Mouse (Mus musculus): ENCODE data around the gene Xirp1. TPM values are rescaled to one million over a fixed set of nuclear protein-coding genes. Genes with fewer than 3 reads are reported as not detected.

Gene Xirp1
- polyA plus RNA-seq, 1 experiment from 2014 or later = 0.03 TPM

DNA sequence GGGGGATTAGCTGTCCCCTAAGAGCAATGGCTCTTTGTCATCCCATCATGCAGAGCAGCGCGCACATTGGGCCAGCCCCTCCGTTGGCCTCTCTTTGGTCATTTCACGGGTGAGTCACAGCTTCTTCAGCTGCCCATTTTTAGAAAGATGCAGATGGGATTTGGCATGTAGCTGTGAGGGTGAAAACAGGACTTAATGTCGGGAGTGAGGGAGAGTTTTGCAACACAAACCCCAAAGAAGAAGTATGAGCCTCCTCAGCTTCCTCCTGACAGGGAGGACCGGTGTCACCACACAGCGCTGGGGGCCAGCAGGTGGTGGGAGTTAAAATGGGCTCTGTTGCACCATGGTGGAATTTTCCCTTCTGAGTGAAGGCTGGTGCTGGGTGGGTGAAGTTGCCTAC, 19.7 kb upstream of the Xirp1 start:
- Histone ChIP-seq H3K36me3 (no peaks in the 10 kb centered on the region), H3K27me3 (no peaks in the 10 kb centered on the region), H3K9ac (replicated peaks) (no peak overlapping the region), H3K4me2 (replicated peaks) (no peak overlapping the region), H3K4me3 (replicated peaks) (no peak overlapping the region), H3K27ac (no peak overlapping the region), H3K9me3 (no peaks in the 10 kb centered on the region), H3K4me1 (replicated peaks) (no peaks in the 10 kb centered on the region)
- ATAC-seq = no peak
- 84% methylated on average over 7 of the region's 7 CpGs for WGBS

DNA sequence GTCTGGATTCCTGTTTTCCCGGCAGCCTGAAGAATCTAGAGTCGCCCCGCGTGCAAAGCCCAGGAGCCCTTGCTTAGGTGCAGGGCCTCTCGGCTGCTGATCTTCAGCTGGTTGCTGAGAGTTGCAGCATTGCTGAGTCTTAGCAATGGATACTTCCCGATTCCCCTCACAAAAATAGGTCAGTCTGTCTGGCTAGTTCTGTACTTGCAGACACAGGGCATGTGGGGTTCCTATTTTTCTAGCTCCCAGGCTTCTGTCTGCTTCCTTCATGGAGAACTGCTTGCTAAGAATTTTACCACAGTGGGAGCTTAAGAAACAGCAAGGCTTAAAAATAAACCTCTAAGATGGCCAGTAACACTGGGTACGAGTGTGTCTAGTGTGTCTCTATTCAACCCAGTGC, 14.0 kb upstream of the Xirp1 start:
- 84% methylated on average over 7 of the region's 7 CpGs for WGBS
- Histone ChIP-seq H3K4me1 (replicated peaks) (no peaks in the 10 kb centered on the region), H3K4me3 (replicated peaks) (no peak overlapping the region), H3K27ac (no peak overlapping the region), H3K27me3 (no peaks in the 10 kb centered on the region), H3K36me3 (no peaks in the 10 kb centered on the region), H3K9me3 (no peaks in the 10 kb centered on the region), H3K9ac (replicated peaks) (no peak overlapping the region), H3K4me2 (replicated peaks) (no peak overlapping the region)
- ATAC-seq = no peak

- no peak for ATAC-seq
- Histone ChIP-seq H3K27me3 (no peaks in the 10 kb centered on the region), H3K4me3 (replicated peaks) (no peak overlapping the region), H3K9me3 (no peaks in the 10 kb centered on the region), H3K27ac (no peak overlapping the region), H3K4me1 (replicated peaks) (no peaks in the 10 kb centered on the region), H3K9ac (replicated peaks) (no peak overlapping the region), H3K36me3 (no peaks in the 10 kb centered on the region), H3K4me2 (replicated peaks) (no peak overlapping the region)
- WGBS = 71% methylated on average over 8 of the region's 8 CpGs
Measured at GRCm38 (mm10) chr9:120034375-120034774, 11.0 kb upstream of the Xirp1 start.

DNA sequence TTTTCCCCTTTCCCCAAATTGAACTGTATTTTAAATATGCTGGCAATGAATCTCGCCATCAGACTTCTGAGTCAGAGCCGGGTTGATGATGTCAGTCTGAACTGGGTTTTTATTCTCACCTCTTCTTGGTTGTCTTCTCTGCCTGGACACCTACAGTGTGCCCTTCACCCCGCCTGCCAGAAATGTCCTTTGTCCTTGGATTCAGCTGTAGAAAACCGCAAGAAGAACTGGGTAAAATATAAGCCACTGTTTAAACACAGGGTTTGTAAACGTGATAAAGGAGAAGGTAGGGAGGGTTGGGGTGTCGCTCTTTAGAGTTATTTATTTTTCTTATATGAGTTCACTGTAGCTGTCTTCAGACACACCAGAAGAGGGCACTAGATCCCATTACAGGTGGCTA, 9.3 kb upstream of the Xirp1 start:
- 89% methylated on average over 6 of the region's 6 CpGs for WGBS
- no peaks in the 10 kb centered on the region for H3K36me3 ChIP-seq
- no peak overlapping the region for H3K4me3 ChIP-seq (replicated peaks)
- ATAC-seq = no peak
- H3K9ac ChIP-seq (replicated peaks) = no peak overlapping the region
- H3K9me3 ChIP-seq = no peaks in the 10 kb centered on the region
- no peaks in the 10 kb centered on the region for H3K27me3 ChIP-seq
- H3K4me1 ChIP-seq (replicated peaks) = 0 out of 2 replicates have a peak, but pooled peaks cover under 1% of the 10 kb centered on the region
- no peak overlapping the region for H3K4me2 ChIP-seq (replicated peaks)
- no peak overlapping the region for H3K27ac ChIP-seq

DNA sequence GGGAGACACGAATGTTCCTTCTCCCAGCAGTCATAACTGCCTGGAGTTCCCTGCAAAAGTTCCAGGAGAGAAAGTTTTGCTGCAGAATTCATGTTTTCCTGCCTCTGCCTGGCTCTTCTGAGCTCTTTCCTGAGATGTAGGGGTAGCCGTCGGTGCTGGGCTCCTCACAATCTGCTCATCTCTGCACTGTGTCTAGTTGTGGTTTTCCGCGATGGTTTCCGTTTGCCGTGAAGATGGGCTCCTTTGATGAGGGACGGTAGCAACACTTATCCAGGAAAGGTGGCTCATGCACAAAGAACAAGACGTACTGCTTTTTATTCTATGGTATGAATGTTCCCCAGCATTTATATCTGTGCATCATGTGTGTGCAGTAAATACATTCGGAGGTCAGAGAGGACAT, 7.0 kb upstream of the Xirp1 start:
- no peak overlapping the region for H3K27ac ChIP-seq
- H3K4me2 ChIP-seq (replicated peaks) = no peak overlapping the region
- no peaks in the 10 kb centered on the region for H3K9me3 ChIP-seq
- H3K9ac ChIP-seq (replicated peaks) = no peak overlapping the region
- H3K4me3 ChIP-seq (replicated peaks) = no peak overlapping the region
- no peaks in the 10 kb centered on the region for H3K36me3 ChIP-seq
- ATAC-seq = no peak
- H3K4me1 ChIP-seq (replicated peaks) = 0 out of 2 replicates have a peak, but pooled peaks cover 5% of the 10 kb centered on the region
- WGBS = 88% methylated on average over 10 of the region's 10 CpGs
- H3K27me3 ChIP-seq = no peaks in the 10 kb centered on the region

DNA sequence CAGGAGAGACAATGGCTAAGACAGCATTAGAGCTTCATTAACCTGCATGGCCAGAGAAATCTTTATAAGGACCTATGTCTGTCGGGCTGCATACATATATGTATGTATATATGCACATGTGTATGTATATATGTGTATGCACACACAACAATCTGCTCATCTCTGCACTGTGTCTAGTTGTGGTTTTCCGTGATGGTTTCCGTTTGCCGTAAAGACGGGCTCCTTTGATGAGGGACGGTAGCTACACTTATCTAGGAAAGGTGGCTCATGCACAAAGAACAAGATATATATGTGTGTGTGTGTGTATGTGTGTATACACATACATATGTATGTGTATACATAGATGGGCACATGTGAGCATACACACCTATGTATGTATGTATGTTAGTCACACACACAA, 6.5 kb upstream of the Xirp1 start:
- WGBS = 91% methylated on average over 6 of the region's 6 CpGs
- H3K36me3 ChIP-seq = no peaks in the 10 kb centered on the region
- H3K4me1 ChIP-seq (replicated peaks) = 0 out of 2 replicates have a peak, but pooled peaks cover 5% of the 10 kb centered on the region
- H3K9ac ChIP-seq (replicated peaks) = no peak overlapping the region
- ATAC-seq = no peak
- no peaks in the 10 kb centered on the region for H3K27me3 ChIP-seq
- H3K27ac ChIP-seq = no peak overlapping the region
- H3K4me3 ChIP-seq (replicated peaks) = no peak overlapping the region
- H3K4me2 ChIP-seq (replicated peaks) = no peak overlapping the region
- no peaks in the 10 kb centered on the region for H3K9me3 ChIP-seq

DNA sequence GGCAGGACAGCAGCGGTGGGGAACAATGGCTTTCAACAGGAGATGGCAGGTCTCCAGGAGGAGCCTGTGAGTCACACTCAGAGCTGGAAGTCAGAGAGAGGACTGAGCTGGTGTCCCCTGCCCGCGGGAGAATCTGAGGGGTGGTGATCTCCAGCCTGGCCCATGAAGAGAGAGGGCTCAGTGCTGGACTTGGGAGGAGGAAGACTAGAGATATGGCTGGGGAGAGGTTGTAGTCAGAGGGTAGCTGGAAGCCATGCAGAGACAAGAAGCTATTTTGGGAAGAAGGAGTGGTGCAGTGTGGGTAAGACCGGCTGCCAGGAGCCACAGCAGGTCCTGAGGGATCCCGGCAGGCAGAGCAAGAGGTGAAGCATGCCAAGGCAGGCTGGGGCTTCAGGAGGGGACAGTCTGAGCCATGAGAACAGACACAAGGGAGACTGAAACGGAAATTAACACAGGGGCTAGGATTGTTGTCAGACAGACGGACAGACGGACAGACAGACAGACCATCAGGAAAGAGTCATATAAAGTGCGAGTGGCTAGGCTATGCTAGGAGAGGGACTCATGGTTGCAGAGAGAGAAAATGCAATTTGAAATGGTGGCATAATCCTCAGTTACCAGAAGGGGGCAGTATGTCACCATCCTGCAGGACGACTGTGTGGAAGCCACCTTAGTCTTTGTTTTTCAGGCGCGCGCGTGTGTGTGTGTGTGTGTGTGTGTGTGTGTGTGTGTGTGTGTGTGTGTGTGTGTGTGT, 4.2 kb upstream of the Xirp1 start:
- H3K9me3 ChIP-seq = no peaks in the 10 kb centered on the region
- no peaks in the 10 kb centered on the region for H3K36me3 ChIP-seq
- H3K27ac ChIP-seq = no peak overlapping the region
- H3K27me3 ChIP-seq = no peaks in the 10 kb centered on the region
- no peak overlapping the region for H3K4me3 ChIP-seq (replicated peaks)
- no peak overlapping the region for H3K4me2 ChIP-seq (replicated peaks)
- 0 out of 2 replicates have a peak, but pooled peaks cover 5% of the 10 kb centered on the region for H3K4me1 ChIP-seq (replicated peaks)
- no peak overlapping the region for H3K9ac ChIP-seq (replicated peaks)
- WGBS = 30% methylated on average over 14 of the region's 14 CpGs
- peak; percentile 60 for ATAC-seq

DNA sequence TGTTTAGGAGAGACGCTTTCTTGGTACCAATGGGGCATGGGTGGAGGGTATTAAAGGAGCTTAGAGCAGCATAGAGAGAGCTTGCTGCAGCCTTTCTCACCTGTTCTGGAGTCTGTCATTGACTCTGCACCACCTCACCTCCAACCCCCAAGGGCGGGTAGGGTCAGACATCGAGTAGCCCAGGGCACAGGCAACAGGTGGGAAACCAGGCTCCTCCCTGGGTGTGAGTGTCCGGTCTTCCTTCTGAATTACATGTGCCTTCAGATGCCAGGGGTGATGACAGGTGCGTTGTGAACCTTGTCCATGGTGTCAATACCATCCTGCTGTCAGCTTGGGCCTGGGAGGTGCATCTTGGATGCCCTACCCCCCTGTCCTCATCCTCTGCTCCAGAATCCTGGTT, 1.2 kb upstream of the Xirp1 start:
- H3K9me3 ChIP-seq = no peaks in the 10 kb centered on the region
- no peaks in the 10 kb centered on the region for H3K27me3 ChIP-seq
- no peaks in the 10 kb centered on the region for H3K36me3 ChIP-seq
- H3K4me2 ChIP-seq (replicated peaks) = no peak overlapping the region
- no peak overlapping the region for H3K4me3 ChIP-seq (replicated peaks)
- H3K27ac ChIP-seq = no peak overlapping the region
- 0 out of 2 replicates have a peak, but pooled peaks cover 5% of the 10 kb centered on the region for H3K4me1 ChIP-seq (replicated peaks)
- no peak overlapping the region for H3K9ac ChIP-seq (replicated peaks)
- 83% methylated on average over 5 of the region's 5 CpGs for WGBS
- ATAC-seq = no peak

- no peak overlapping the region for H3K27ac ChIP-seq
- no peak overlapping the region for H3K9ac ChIP-seq (replicated peaks)
- H3K4me1 ChIP-seq (replicated peaks) = 0 out of 2 replicates have a peak, but pooled peaks cover 5% of the 10 kb centered on the region
- H3K36me3 ChIP-seq = no peaks in the 10 kb centered on the region
- no peaks in the 10 kb centered on the region for H3K27me3 ChIP-seq
- no peak for ATAC-seq
- no peak overlapping the region for H3K4me2 ChIP-seq (replicated peaks)
- no peak overlapping the region for H3K4me3 ChIP-seq (replicated peaks)
- no peaks in the 10 kb centered on the region for H3K9me3 ChIP-seq
- 81% methylated on average over 10 of the region's 10 CpGs for WGBS
Measured at GRCm38 (mm10) chr9:120024171-120024570, 773 bp upstream of the Xirp1 start.

DNA sequence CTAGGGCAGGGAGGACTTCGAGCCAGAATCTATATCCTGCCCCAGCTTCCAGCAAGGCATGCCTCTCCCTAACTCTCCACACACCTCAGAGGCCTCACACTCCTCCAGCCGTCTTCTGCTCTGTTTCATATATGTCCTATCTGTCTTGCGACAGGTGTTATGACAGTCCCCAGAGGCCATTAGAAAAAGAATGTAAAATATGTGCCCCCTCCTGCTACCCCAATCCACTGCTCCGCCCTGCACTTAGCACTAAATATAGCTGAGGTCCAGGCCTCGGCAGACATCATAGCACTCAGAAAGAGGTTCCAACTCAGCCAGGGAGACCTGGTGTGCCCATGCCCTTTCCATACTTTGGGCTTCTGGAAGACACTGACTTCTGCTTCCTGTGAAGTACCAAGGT, 2.2 kb downstream of the Xirp1 start:
- no peak overlapping the region for H3K9ac ChIP-seq (replicated peaks)
- H3K27ac ChIP-seq = no peak overlapping the region
- no peaks in the 10 kb centered on the region for H3K9me3 ChIP-seq
- H3K4me2 ChIP-seq (replicated peaks) = no peak overlapping the region
- WGBS = 77% methylated on average over 5 of the region's 5 CpGs
- no peaks in the 10 kb centered on the region for H3K27me3 ChIP-seq
- H3K4me1 ChIP-seq (replicated peaks) = no peaks in the 10 kb centered on the region
- H3K4me3 ChIP-seq (replicated peaks) = no peak overlapping the region
- ATAC-seq = no peak
- no peaks in the 10 kb centered on the region for H3K36me3 ChIP-seq

- Histone ChIP-seq H3K4me1 (replicated peaks) (no peaks in the 10 kb centered on the region), H3K9ac (replicated peaks) (no peak overlapping the region), H3K4me3 (replicated peaks) (no peak overlapping the region), H3K36me3 (no peaks in the 10 kb centered on the region), H3K9me3 (no peaks in the 10 kb centered on the region), H3K4me2 (replicated peaks) (no peak overlapping the region), H3K27me3 (no peaks in the 10 kb centered on the region), H3K27ac (no peak overlapping the region)
- ATAC-seq = no peak
- WGBS = 50% methylated on average over 7 of the region's 7 CpGs
Measured at GRCm38 (mm10) chr9:120020285-120020890, 3.0 kb downstream of the Xirp1 start.

GRCm38 (mm10) chr9:120016956-120017355, 6.4 kb downstream of the Xirp1 start:
- no peaks in the 10 kb centered on the region for H3K4me1 ChIP-seq (replicated peaks)
- no peak overlapping the region; the same call in 1 of the 2 replicates for H3K9ac ChIP-seq (replicated peaks)
- no peak for ATAC-seq
- H3K27me3 ChIP-seq = peaks cover 19% of the 10 kb centered on the region
- no peak overlapping the region for H3K4me2 ChIP-seq (replicated peaks)
- no peaks in the 10 kb centered on the region for H3K9me3 ChIP-seq
- H3K4me3 ChIP-seq (replicated peaks) = no peak overlapping the region
- no peaks in the 10 kb centered on the region for H3K36me3 ChIP-seq
- no peak overlapping the region for H3K27ac ChIP-seq
- WGBS = 70% methylated on average over 10 of the region's 10 CpGs
